Mouse (Mus musculus) liver, embryonic 14.5 days (tissue): ENCODE results near the gene Creb1.

Experiments used
- CTCF ChIP-seq: IDR thresholded peaks from 2 replicates; pipeline ENCODE4 v1.5.1; 2016; ENCODE audit warnings: antibody characterized with exemption, low read depth, control low read depth
- EP300 ChIP-seq: IDR thresholded peaks from 2 replicates; pipeline ENCODE4 v1.6.1; 2016; ENCODE audit warnings: antibody characterized with exemption, low read depth

DNA sequence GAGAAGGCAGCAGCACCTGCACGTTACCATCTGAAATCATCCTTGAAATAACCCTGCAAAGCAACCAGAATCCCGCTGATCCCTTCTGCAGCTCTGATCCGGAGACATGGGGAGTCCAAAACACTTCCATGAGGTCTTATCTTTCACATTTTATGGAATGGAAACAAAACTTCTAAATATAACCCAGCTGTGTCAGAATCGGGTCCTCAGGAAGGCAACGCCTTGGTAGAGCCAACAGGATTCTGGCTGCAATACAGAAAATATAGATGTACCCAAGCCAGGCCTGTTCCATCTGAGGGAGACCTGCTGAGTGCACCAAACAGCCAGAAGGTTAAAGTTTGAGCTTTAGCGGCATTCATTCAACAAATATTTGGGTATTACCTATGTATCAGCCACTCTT lies 9.8 kb upstream of the Creb1 start:
- TF ChIP-seq CTCF (no peak), EP300 (no peak)
